Mouse (Mus musculus) thymus, adult 2 months (tissue): ENCODE results near the gene Gm10203.

Experiments used
- CTCF ChIP-seq: fragments of 200-500 bp; IDR thresholded peaks from 2 replicates; pipeline ENCODE4 v1.5.1; 2012; ENCODE audit warnings: mild to moderate bottlenecking, control low read depth, low read length, moderate library complexity, borderline replicate concordance; ENCODE audit not compliant: control insufficient read depth, poor library complexity, insufficient read depth; ENCODE audit errors: extremely low read depth
- POLR2A ChIP-seq: fragments of 200-500 bp; IDR thresholded peaks from 2 replicates; pipeline ENCODE4 v1.6.1; 2012; ENCODE audit warnings: mild to moderate bottlenecking, low read length, control low read depth, moderate library complexity; ENCODE audit not compliant: control insufficient read depth, poor library complexity, insufficient read depth; ENCODE audit errors: extremely low read depth

DNA sequence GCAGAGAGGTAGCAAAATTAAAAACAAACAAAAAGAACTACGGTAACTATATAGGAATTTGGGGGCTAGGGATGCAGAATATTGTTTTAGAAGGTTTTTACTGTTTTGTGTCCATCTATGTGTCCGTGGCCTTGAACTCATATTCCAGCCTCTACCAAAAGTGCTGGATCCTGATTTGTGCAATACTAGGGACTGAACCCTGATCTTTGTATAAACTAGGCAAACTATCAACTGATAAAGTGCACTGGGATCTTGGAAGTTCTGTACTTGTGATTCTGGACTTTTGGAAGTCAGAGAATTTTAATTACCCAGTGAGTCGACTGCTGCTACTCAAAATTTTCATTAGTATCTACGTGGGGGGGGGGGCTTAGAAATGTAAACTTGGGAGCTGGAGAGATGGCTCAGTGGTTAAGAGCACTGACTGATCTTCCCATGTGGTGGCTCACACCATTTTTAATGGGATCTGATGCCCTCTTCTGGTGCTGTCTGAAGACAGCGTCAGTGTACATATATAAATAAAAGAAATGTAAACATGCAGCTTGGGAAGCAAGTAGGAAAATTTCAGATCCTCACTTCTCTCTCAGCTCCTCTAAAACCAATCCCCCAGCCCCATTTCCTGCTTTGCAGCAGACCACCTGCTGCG, 23.6 kb downstream of the Gm10203 start:
- TF ChIP-seq CTCF: no peak
- TF ChIP-seq POLR2A: no peak
